Mouse (Mus musculus) ovary, adult 18-20 months (tissue): ENCODE results near the gene Fam3c.

Source experiments
- DNase-seq: peaks from one replicate; pipeline ENCODE4 v3.0.0; 2022; ENCODE audit warnings: low spot score, mixed read lengths

Fam3c gene

GRCm38 (mm10) chr6:22356086-22356507, at the start of gene Fam3c:
TSS of gene Fam3c (minus strand) at chr6:22356243.
- DNase-seq: peak; percentile 86

GRCm38 (mm10) chr6:22405021-22405420, 49.0 kb upstream of the Fam3c start:
- no peak for DNase-seq

GRCm38 (mm10) chr6:22403736-22404135, 47.7 kb upstream of the Fam3c start:
- DNase-seq: no peak

- no peak for DNase-seq
Measured at GRCm38 (mm10) chr6:22403317-22403716, 47.3 kb upstream of the Fam3c start.

GRCm38 (mm10) chr6:22402548-22403164, 46.6 kb upstream of the Fam3c start:
- no peak for DNase-seq

GRCm38 (mm10) chr6:22402037-22402436, 46.0 kb upstream of the Fam3c start:
- DNase-seq: no peak

- DNase-seq: no peak
Measured at GRCm38 (mm10) chr6:22398079-22398774, 42.2 kb upstream of the Fam3c start.

- no peak for DNase-seq
Measured at GRCm38 (mm10) chr6:22395207-22395606, 39.2 kb upstream of the Fam3c start.

GRCm38 (mm10) chr6:22390654-22391365, 34.8 kb upstream of the Fam3c start:
- no peak for DNase-seq

- DNase-seq: no peak
Measured at GRCm38 (mm10) chr6:22385254-22385870, 29.3 kb upstream of the Fam3c start.

- no peak for DNase-seq
Measured at GRCm38 (mm10) chr6:22380269-22380668, 24.2 kb upstream of the Fam3c start.

- no peak for DNase-seq
Measured at GRCm38 (mm10) chr6:22379831-22380230, 23.8 kb upstream of the Fam3c start.

- no peak for DNase-seq
Measured at GRCm38 (mm10) chr6:22378462-22378861, 22.4 kb upstream of the Fam3c start.

- no peak for DNase-seq
Measured at GRCm38 (mm10) chr6:22374791-22375190, 18.7 kb upstream of the Fam3c start.

GRCm38 (mm10) chr6:22373476-22373875, 17.4 kb upstream of the Fam3c start:
- DNase-seq: no peak

GRCm38 (mm10) chr6:22366977-22367376, 10.9 kb upstream of the Fam3c start:
- DNase-seq: no peak

GRCm38 (mm10) chr6:22363590-22363989, 7.5 kb upstream of the Fam3c start:
- no peak for DNase-seq

- no peak for DNase-seq
Measured at GRCm38 (mm10) chr6:22361941-22362340, 5.9 kb upstream of the Fam3c start.

- no peak for DNase-seq
Measured at GRCm38 (mm10) chr6:22359019-22359418, 3.0 kb upstream of the Fam3c start.

- no peak for DNase-seq
Measured at GRCm38 (mm10) chr6:22357351-22357750, 1.3 kb upstream of the Fam3c start.

GRCm38 (mm10) chr6:22355396-22356085, 502 bp downstream of the Fam3c start:
- DNase-seq: no peak

- DNase-seq: no peak
Measured at GRCm38 (mm10) chr6:22354675-22355074, 1.4 kb downstream of the Fam3c start.
